Mouse (Mus musculus) splenic B cell, adult 2 months (primary cell): ENCODE results near the gene Kctd13.

ENCODE experiments used
- DNase-seq: peaks from one replicate; pipeline ENCODE4 v3.0.0-alpha.2; 2011; ENCODE audit warnings: low read depth, low spot score
- H3K27me3 ChIP-seq: 2 replicates; pipeline ENCODE4 v1.6.1; 2012; ENCODE audit warnings: mild to moderate bottlenecking, low read length, moderate library complexity, mixed read lengths; ENCODE audit not compliant: control insufficient read depth, poor library complexity, insufficient read depth, severe bottlenecking
- H3K36me3 ChIP-seq: 2 replicates; pipeline ENCODE4 v1.6.1; 2012; ENCODE audit warnings: mild to moderate bottlenecking, low read length, moderate library complexity, mixed read lengths; ENCODE audit not compliant: control insufficient read depth, poor library complexity, insufficient read depth, severe bottlenecking

Gene Kctd13

GRCm38 (mm10) chr7:126952646-126953045 lies 24.0 kb downstream of the Kctd13 start:
- no peaks in the 10 kb centered on the region; the same call in 1 of the 2 replicates for H3K27me3 ChIP-seq
- DNase-seq: no peak
- no peaks in the 10 kb centered on the region for H3K36me3 ChIP-seq

DNA sequence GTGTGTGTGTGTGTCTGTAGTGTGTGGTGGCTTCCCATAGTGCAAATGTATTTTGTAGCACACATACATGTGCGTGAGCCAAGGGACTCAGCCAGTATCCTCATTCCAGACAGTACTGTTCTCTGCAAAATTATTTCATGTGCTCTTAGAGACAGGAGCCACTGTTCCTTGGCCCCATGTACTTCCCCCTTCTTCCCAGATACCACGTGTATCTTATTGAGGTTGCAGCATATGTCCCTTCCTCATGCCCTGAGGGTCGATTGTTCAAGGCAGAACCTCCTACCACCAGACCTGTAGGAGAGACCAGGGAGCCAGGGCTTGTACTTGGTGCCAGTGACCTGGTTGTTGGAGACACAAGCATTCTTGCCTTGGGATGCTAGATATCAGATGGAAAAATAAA lies 26.4 kb downstream of the Kctd13 start:
- DNase-seq: no peak
- no peaks in the 10 kb centered on the region for H3K36me3 ChIP-seq
- H3K27me3 ChIP-seq: no peaks in the 10 kb centered on the region

DNA sequence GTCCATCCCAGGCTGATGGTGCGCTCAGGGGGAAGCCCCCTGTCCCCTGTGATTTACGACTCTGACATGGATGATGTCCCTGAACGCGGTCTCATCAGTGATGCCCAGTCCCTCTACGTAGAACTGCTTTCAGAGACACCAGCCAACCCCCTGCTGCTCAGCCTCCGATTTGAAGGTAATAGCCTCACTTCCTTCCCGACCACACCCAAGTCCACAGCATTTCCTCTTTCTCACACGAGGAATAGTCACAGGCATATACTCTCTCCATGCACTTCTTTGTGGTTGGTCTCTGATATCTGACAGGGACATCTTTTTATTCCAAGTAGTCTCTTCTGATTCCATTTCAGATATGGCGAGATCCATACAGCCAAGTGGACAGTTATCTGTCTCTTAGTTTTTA lies 31.1 kb downstream of the Kctd13 start:
- Histone ChIP-seq H3K27me3 (no peaks in the 10 kb centered on the region), H3K36me3 (no peaks in the 10 kb centered on the region)
- peak; percentile 13 for DNase-seq

GRCm38 (mm10) chr7:126961095-126961494 lies 32.4 kb downstream of the Kctd13 start:
- DNase-seq: no peak
- Histone ChIP-seq H3K36me3 (no peaks in the 10 kb centered on the region), H3K27me3 (no peaks in the 10 kb centered on the region)

DNA sequence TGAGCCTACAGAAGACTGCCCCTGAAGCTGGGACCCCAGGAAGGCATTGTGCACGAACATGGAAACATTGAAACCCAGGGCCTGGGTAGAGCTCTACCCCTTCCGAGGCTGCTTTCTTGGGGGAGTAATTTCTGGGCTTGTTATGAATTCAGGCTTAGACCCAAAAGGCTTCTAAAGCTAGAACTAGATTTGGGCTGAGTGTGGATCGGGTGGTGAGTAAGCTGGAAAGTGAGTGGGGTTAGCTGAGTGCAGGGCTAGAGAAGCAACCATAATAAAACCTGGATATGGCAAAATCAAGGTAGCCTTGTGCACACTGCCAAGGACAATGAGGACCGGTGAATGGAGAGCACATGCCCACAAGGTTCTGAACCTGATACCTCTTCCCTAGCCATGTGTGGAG lies 33.3 kb downstream of the Kctd13 start:
- Histone ChIP-seq H3K27me3 (no peaks in the 10 kb centered on the region), H3K36me3 (no peaks in the 10 kb centered on the region)
- no peak for DNase-seq

- no peaks in the 10 kb centered on the region for H3K36me3 ChIP-seq
- DNase-seq: peak; percentile 68
- H3K27me3 ChIP-seq: no peaks in the 10 kb centered on the region
Measured at GRCm38 (mm10) chr7:126963548-126964286, 35.0 kb downstream of the Kctd13 start.

DNA sequence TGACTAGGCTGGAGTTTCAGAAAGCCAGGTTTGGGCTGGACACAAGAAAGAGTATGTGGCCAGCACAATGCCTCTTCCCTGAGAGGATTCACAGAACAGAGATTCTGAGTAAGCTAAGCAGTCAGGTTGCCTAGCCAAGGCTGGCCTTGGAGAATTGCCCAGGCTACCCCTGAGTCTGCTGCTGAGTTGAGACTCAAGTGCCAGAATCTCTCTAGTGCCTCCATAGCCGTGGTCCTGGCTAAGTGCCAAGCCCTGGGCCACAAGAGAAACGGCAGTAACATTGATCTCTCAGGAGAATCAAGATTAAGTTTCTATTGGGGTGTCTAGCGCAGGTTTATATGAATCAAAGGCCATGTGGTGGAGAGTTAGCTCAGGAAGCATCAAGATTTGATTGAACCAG lies 36.9 kb downstream of the Kctd13 start:
- H3K36me3 ChIP-seq: no peaks in the 10 kb centered on the region
- DNase-seq: no peak
- no peaks in the 10 kb centered on the region for H3K27me3 ChIP-seq

GRCm38 (mm10) chr7:126967361-126967760 lies 38.7 kb downstream of the Kctd13 start:
- no peak for DNase-seq
- no peaks in the 10 kb centered on the region for H3K36me3 ChIP-seq
- no peaks in the 10 kb centered on the region for H3K27me3 ChIP-seq

GRCm38 (mm10) chr7:126975493-126975892 lies 46.8 kb downstream of the Kctd13 start:
- H3K27me3 ChIP-seq: no peaks in the 10 kb centered on the region
- DNase-seq: no peak
- H3K36me3 ChIP-seq: peaks cover 6% of the 10 kb centered on the region

DNA sequence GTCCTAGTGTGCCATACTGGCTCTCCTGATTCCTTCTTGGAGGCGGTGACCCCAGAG lies 47.0 kb downstream of the Kctd13 start, which contains the start of gene Cdipt:
Gene Cdipt (plus strand): TSS at position 22 of the 57 bp plus-strand sequence.
- Histone ChIP-seq H3K27me3 (no peaks in the 10 kb centered on the region), H3K36me3 (peaks cover 6% of the 10 kb centered on the region)
- DNase-seq: no peak

GRCm38 (mm10) chr7:126975950-126976866 lies 47.5 kb downstream of the Kctd13 start, which contains the start of gene Cdiptos:
TSS of gene Cdiptos (minus strand) at chr7:126976098.
- Histone ChIP-seq H3K27me3 (no peaks in the 10 kb centered on the region), H3K36me3 (peaks cover 6% of the 10 kb centered on the region)
- peak; percentile 96 for DNase-seq

DNA sequence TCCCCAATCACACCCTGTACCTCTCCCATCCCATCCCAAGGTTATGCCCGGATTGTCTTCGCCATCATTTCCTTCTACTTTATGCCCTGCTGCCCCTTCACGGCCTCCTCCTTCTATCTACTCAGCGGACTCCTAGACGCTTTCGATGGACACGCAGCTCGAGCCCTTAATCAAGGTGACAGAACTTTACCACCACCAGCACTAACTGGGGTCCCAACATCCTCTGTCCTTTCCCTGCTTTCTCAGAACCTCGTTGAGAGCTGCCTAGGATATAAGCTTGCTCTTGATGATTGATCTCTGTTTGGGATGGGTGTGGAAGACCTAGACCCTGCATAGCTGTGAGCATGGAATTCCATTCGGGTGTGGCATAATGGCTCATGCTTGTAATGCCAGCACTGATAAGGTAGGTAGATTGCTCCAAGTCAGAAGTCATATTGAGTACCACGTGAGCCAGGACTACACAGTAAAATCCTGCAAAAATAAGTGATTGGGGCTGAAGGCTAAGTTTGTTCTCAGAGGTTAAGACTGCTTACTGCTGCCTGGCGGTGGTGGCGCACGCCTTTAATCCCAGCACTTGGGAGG lies 48.3 kb downstream of the Kctd13 start:
- DNase-seq: peak; percentile 7
- H3K36me3 ChIP-seq: peaks cover 6% of the 10 kb centered on the region
- H3K27me3 ChIP-seq: no peaks in the 10 kb centered on the region

DNA sequence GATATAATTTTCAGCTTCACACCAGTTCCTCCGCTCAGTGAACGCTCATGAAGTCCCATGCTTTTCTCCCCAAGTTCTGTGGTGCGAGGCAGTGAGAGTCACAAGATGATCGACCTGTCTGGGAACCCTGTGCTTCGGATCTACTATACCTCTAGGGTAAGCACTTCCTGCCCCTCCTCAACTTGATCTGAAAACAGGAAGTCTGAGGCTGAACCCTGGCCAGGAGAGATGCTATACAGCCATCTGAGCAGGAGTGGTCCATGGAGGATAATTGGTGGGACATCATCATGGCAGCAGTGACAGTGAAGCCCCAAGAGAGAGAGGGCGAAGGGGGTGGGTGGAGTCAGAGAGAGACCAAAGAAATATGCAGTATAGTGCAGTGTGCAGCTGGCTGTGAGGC lies 50.2 kb downstream of the Kctd13 start:
- DNase-seq: peak; percentile 9
- Histone ChIP-seq H3K27me3 (no peaks in the 10 kb centered on the region), H3K36me3 (peaks cover 6% of the 10 kb centered on the region)

GRCm38 (mm10) chr7:126981601-126982000 lies 52.9 kb downstream of the Kctd13 start:
- no peaks in the 10 kb centered on the region for H3K27me3 ChIP-seq
- DNase-seq: no peak
- H3K36me3 ChIP-seq: peaks cover 6% of the 10 kb centered on the region

GRCm38 (mm10) chr7:126982054-126982453 lies 53.4 kb downstream of the Kctd13 start:
- no peaks in the 10 kb centered on the region for H3K27me3 ChIP-seq
- peaks cover 6% of the 10 kb centered on the region for H3K36me3 ChIP-seq
- no peak for DNase-seq
